Mouse (Mus musculus) megakaryocyte-erythroid progenitor cell, adult 5 weeks (primary cell): ENCODE results near the gene Larp6. TPM values are rescaled to one million over a fixed set of nuclear protein-coding genes. Genes with fewer than 3 reads are reported as not detected.

Experiments used
- polyA plus RNA-seq: library from polyadenylated mRNA; stranded (reverse); fragments of >175 nt; gene quantifications from 2 replicates; pipeline ENCODE4 v1.2.3, GENCODE M21; 2012

The Larp6 gene
- polyA plus RNA-seq, result not detected in 2 replicates

GRCm38 (mm10) chr9:60712771-60713541 lies at the start of gene Larp6:
TSS of gene Larp6 (plus strand) at chr9:60712989.

GRCm38 (mm10) chr9:60687891-60688324 lies 24.9 kb upstream of the Larp6 start, which contains the start of gene Lrrc49:
TSS of gene Lrrc49 (minus strand) at chr9:60688158.

Other genes starting within 250 kb of the Larp6 start
- gene Thsd4, start 190.9 kb upstream of the Larp6 start, polyA plus RNA-seq, result 0.53 and 1.2 TPM in 2 replicates
- 0.65 and 0.89 TPM in 2 replicates for gene Lrrc49, start 24.8 kb upstream of the Larp6 start, polyA plus RNA-seq
- 1.3 and 1.7 TPM in 2 replicates for gene Uaca, start 81.6 kb downstream of the Larp6 start, polyA plus RNA-seq